Mouse (Mus musculus): ENCODE results near the gene Atp2b4. TPM values are rescaled to one million over a fixed set of nuclear protein-coding genes. Genes with fewer than 3 reads are reported as not detected.

The Atp2b4 gene
- polyA plus RNA-seq, 1 experiment from 2014 or later, result 10.3 TPM

DNA sequence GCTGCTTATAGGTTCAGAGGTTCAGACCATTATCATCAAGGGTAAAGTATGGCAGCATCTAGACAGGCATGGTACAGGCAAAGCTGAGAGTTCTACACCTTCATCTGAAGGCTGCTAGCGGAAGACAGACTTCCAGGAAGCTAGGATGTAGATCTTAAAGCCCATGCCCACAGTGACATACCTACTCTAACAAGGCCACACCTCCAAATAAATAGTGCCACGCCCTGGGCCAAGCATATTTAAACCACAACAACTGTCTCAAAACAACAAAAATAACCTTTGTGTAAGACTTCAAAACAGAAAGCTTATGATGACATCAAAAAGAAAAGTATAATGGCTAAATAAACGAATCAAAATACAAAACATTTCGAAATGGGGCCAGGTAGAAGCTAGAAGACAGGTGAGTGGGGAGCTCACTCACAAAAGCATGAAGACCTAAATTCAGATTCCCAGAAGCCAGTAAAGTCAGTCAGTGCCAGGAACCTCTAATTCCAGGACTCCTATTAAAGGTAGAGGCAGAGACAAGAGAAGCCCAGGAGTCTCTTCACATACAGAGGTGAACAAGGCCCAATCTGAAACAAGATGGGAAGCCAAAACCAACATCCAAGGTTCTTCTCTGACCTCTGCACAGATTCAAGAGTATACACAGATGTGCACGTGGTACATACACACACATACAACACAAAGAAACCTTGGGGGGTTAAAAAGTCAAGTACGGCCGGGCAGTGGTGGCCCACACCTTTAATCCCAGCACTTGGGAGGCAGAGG lies 150.4 kb downstream of the Atp2b4 start:
- Histone ChIP-seq H3K27ac (ENCODE audit: low read length) (no peak overlapping the region), H3K9ac (ENCODE audit: low read length) (no peak overlapping the region), H3K36me3 (ENCODE audit: control insufficient read depth, insufficient read depth) (peaks cover 20% of the 10 kb centered on the region), H3K4me3 (ENCODE audit: low read length) (no peak overlapping the region), H3K4me1 (ENCODE audit: control insufficient read depth, insufficient read depth, low read length) (peaks cover 4% of the 10 kb centered on the region), H3K27me3 (ENCODE audit: control insufficient read depth, insufficient read depth, low read length) (no peaks in the 10 kb centered on the region), H3K9me3 (replicated peaks; ENCODE audit: control insufficient read depth, low read length) (no peaks in the 10 kb centered on the region), H3K4me2 (ENCODE audit: low read depth, low read length) (no peak overlapping the region)
- WGBS, result 93% methylated on average over 7 of the region's 7 CpGs
- no peak for ATAC-seq (replicated peaks; ENCODE audit: extremely low read depth, insufficient read depth, low FRiP score)

Small RNAs within 50 kb of the gene (microRNA-seq; reads per million reads assigned to microRNA genes)
- gene Mir6903, result not detected

Other genes starting within 250 kb of the Atp2b4 start
- gene Snrpe, start 190.8 kb downstream of the Atp2b4 start, polyA plus RNA-seq (2015; fragmentation: Nextera tagmentation; extraction: Ambion mirVana), result 356 and 367 TPM in 2 replicates
- not detected in 2 replicates for gene Zbed6, start 140.2 kb downstream of the Atp2b4 start, polyA plus RNA-seq (2015; fragmentation: Nextera tagmentation; extraction: Ambion mirVana)
- 3.5 TPM in 2 replicates for gene Gm38394, start 139.7 kb downstream of the Atp2b4 start, polyA plus RNA-seq (2015; fragmentation: Nextera tagmentation; extraction: Ambion mirVana)
- 1.2 and 3.2 TPM in 2 replicates for gene Lax1, start 110.9 kb downstream of the Atp2b4 start, polyA plus RNA-seq (2015; fragmentation: Nextera tagmentation; extraction: Ambion mirVana)
- 0.28 and 0.36 TPM in 2 replicates for gene Optc, start 107.0 kb upstream of the Atp2b4 start, polyA plus RNA-seq (2015; fragmentation: Nextera tagmentation; extraction: Ambion mirVana)
- gene Prelp, start 120.4 kb upstream of the Atp2b4 start, polyA plus RNA-seq (2015; fragmentation: Nextera tagmentation; extraction: Ambion mirVana), result 4.4 and 5.6 TPM in 2 replicates
- 23.6 and 29.5 TPM in 2 replicates for gene Fmod, start 236.2 kb upstream of the Atp2b4 start, polyA plus RNA-seq (2015; fragmentation: Nextera tagmentation; extraction: Ambion mirVana)

All from heart, embryonic 16.5 days (tissue).